Mouse (Mus musculus) adrenal gland, postnatal 10 days (tissue): ENCODE data around the gene 4931440F15Rik. TPM values are rescaled to one million over a fixed set of nuclear protein-coding genes. Genes with fewer than 3 reads are reported as not detected.

ENCODE experiments used
- DNase-seq: peaks from one replicate; pipeline ENCODE4 v3.0.0; 2021; ENCODE audit warnings: mixed read lengths
- total RNA-seq, 2 experiments: library from RNA; stranded (reverse); gene quantifications; 2 replicates each; pipeline ENCODE4 v1.2.3; 2021

4931440F15Rik gene
- total RNA-seq, 2 experiments from 2014 or later, result 0.48 to 0.64 TPM

DNA sequence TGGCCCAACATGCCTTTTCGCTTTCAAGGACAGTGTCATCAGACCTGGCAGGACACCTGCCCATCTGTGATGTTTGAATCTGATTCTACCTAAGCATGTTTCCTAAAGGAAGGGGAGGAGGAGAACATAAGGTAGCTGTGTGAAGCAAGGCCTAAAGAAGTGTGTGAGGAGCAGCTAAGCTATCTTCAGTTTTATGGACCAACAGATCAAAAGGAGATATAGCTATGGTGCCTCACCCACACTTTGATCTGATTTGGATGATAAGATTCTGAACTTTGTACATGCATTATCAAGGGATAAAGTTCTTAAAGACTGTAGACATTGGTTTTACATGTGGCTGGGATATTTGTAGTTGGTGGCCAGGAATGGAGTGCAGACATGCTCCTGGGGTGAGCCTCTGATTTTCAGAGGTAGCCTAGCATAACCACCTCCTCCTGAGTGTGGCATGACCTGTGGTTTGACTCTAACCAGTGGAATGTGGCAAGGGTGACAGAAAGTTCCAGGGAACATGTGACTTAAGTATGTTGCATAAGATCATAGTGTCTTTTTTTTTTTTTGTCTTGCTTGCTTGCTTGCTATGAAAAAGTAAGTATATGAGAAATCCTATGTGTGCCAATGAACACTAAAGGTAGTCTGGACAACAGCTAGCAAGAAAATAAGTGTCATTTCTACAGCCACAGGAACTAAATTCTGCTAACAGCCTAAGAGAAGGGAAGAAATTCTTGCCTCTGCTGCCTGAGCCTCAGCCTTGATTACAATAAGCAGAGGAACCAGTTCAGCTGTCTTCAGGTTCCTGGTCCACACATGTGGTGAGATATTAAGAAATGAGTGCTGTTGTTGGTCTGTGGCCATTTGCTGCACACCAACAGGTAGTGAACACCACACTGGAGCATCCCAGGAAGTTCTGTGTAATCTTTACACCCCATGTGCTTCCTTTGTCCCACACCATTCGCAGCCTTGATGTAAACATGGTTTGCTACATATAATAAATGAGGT lies 23.7 kb downstream of the 4931440F15Rik start:
- no peak for DNase-seq

GRCm38 (mm10) chr11:29799839-29800238 lies 25.6 kb downstream of the 4931440F15Rik start:
- DNase-seq, result no peak

- no peak for DNase-seq
Observed at GRCm38 (mm10) chr11:29795106-29795505, 30.4 kb downstream of the 4931440F15Rik start.

DNA sequence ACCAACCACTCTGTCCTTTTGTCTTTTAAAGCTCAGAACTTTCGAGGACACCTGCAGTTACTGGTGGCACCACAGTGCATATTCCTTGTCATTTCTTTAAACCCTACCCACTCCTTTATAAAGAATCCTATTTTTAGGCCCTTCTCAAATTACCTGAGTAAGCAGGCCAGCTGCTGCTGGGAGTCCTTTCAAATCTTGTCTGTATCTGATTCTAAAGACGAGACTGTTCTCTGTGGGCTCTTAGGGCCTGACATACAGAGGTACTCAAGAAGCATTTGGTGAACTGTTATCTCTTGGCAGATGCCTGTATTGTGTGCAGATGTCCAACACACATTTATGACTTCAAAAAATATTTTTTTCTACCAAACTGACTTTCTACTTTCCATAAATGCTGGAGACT lies 31.0 kb downstream of the 4931440F15Rik start:
- DNase-seq, result no peak

DNA sequence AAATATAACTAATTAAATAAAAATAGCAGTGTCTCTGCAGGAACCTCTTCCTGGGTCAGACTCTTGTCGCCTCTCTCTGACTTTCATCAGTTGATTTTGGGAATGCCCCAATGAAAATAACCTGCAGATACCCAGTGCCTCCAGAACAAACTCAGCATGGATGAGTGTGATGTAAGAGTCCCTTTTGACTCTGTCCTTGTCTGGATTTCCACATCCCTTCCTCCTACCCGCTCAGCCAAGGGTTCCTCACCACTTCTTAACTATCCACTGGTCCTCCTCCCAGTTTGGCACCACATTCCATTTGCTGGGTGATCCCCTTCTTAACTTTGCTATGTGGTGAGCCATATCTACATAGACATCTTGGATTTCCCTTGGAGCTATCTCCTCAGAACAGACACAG lies 34.7 kb downstream of the 4931440F15Rik start:
- DNase-seq, result no peak

DNA sequence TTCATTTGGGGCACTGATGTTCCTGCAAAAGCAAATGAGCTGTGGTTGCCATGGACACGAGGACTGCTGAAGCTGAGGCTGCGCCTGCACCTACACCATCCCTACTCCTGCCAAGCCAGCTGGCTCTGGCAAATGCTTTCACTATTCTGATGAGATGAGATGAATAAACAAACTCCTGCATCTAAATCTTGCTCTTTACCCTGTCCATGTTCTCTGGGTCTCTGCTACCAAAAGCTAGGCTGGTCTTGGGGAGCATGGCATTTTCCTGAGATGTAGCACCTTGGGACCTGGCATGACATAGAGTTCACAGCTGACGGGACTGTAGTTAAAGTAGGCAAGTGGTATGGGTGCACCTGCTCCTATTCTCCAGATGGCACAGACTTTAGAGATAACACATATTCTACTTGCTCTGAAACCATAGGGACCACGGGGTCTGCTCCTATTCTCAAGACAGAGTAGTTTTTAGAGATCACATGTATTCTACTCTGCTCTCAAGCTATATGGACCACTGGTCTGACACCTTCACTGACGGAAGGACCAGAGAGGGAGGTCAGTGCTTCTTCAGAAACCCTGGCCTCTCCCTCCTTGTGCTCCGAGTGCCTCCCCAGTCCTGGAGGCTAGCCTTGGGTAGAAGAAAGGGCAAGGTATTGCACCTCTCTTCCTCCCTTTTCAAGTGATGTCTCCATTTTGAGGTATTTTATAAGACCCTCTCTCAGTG lies 36.4 kb downstream of the 4931440F15Rik start:
- no peak for DNase-seq

GRCm38 (mm10) chr11:29788499-29788898 lies 37.0 kb downstream of the 4931440F15Rik start:
- DNase-seq, result no peak

- no peak for DNase-seq
Observed at GRCm38 (mm10) chr11:29787473-29787872, 38.0 kb downstream of the 4931440F15Rik start.

- DNase-seq, result no peak
Observed at GRCm38 (mm10) chr11:29786583-29787219, 38.8 kb downstream of the 4931440F15Rik start.

DNA sequence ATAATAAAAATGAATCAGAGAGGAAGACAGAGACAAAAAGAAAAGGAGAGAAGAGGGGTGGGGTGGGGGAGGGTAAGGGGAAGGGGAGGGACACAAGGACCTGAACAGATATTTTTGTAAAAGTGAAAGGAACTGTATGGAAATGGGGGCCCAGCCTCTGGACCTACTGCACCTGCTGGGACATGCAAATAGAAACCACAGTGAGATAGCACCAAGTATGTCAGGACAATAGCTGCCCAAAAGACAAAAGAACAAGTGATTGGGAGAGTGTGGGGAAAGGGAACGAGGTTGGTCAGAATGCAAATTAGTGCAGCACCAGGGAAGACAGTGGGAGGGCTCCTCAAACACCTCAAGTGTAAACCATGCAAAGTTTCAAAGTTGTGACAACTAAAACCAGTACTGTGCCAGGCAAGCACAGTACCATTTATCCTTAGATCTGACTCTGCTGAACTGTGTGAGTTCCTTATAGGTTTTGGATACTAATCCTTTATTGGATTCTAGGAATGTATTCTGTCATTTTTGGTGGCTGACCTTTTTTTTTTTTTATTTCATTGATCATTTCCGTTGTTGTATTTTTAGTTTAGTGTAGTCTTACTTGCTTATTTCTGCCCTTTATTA lies 46.0 kb downstream of the 4931440F15Rik start:
- no peak for DNase-seq

- no peak for DNase-seq
Observed at GRCm38 (mm10) chr11:29778936-29779335, 46.5 kb downstream of the 4931440F15Rik start.

GRCm38 (mm10) chr11:29777964-29778363 lies 47.5 kb downstream of the 4931440F15Rik start:
- DNase-seq, result peak; percentile 69

DNA sequence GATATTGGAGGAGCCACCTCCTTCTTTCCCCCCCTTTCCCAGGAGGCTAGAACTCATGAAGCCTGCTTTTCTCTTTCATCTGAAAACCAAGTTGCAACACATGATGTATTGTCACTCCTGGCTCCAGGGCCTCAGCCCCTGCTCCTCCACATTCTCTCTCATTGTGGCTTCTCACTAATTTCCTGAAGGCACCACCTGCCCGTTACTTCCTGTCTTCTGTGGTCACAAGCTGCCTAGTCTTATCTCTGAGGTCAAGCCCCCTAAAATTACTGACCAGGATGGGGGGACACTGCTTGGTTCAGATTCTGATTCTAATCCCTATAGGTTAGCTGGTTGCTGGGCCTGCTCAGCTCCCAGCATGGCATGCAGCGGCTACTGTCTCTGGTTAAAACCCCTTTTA lies 50.7 kb downstream of the 4931440F15Rik start:
- DNase-seq, result no peak

DNA sequence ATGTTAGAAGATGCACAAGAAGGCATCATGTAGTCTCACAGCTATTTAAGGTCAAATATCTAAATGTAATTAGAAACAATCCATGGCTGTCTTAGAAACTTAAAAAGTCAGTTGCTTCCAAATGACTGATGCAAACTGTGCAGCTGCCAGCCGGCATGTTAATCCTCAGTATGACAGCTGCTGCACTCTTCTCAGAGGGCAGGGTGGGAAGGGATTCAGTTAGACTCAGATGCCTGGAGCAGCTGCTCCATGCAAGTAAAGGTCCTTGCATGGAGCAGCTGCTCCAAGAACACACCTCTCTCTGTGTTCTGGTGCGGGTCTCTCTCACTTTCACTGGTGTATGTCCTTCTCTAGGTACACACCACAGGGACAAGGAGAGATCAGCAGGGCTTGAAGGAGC lies 51.2 kb downstream of the 4931440F15Rik start:
- DNase-seq, result no peak

Other genes starting within 250 kb of the 4931440F15Rik start
- 100 to 1,000 TPM; 297 to 308 TPM for gene Rtn4, start 132.7 kb downstream of the 4931440F15Rik start, total RNA-seq
- gene Eml6, start 200.4 kb upstream of the 4931440F15Rik start, total RNA-seq, result 1 to 10 TPM; 3.0 to 5.3 TPM